Mouse (Mus musculus) T-helper 2 cell (primary cell): ENCODE data around the gene Chmp1a.

Source experiments
- in situ Hi-C: fragments of 300-600 bp; cut with MboI, MseI; formaldehyde crosslinking; loops from one replicate; pipeline ENCODE4 v1.15.1; 2025; ENCODE audit warnings: high pct_unique_total_duplicates

Gene Chmp1a

GRCm38 (mm10) chr8:123157888-123158465 lies 54.6 kb downstream of the Chmp1a start, which contains the start of gene Sult5a1:
Gene Sult5a1, minus strand, starts transcription at chr8:123158315.
- in situ Hi-C loops: no loop called here

- in situ Hi-C loops: no loop called here
Observed at GRCm38 (mm10) chr8:123156070-123156773, 56.3 kb downstream of the Chmp1a start.

GRCm38 (mm10) chr8:123155177-123155576 lies 57.4 kb downstream of the Chmp1a start:
- in situ Hi-C loops: no loop called here
